ENCODE assay signal across 9 mouse cellular contexts in genomic region chr19:53369469-53370043, GRCm38 (mm10). TPM values are rescaled to one million over a fixed set of nuclear protein-coding genes. Genes with fewer than 3 reads are reported as not detected.
DNase-seq lines count a peak whose midpoint lies in the region; ATAC-seq lines count a peak whose summit lies in the region.
"Had no signal": no experiment of that assay in that cellular context is flagged by ENCODE, and none has a peak within 500 bp of the region (broad histone marks: within the 10 kb centered on the region; RNA-seq: fewer than 3 reads in every experiment).

No protein-coding gene starts in this region.

- peaks cover 32% of the 10 kb centered on the region for H3K36me3 ChIP-seq in hindbrain, embryonic 13.5 days

- H3K27ac ChIP-seq in hindbrain, embryonic 13.5 days: no peak overlapping the region

- peak; percentile 31; the same call in 1 of the 2 replicates for ATAC-seq in hindbrain, embryonic 13.5 days (ENCODE audit: low FRiP score)

- H3K4me1 ChIP-seq in hindbrain, embryonic 13.5 days (replicated peaks): peaks cover 29% of the 10 kb centered on the region

- H3K9ac ChIP-seq in hindbrain, embryonic 13.5 days: no peak overlapping the region

- no peaks in the 10 kb centered on the region for H3K9me3 ChIP-seq in hindbrain, embryonic 13.5 days

- no peaks in the 10 kb centered on the region for H3K27me3 ChIP-seq in hindbrain, embryonic 13.5 days

- no peak overlapping the region for H3K4me3 ChIP-seq in hindbrain, embryonic 13.5 days

- no peak overlapping the region for H3K4me2 ChIP-seq in hindbrain, embryonic 13.5 days

- 36% methylated on average over 14 of the region's 14 CpGs for WGBS in hindbrain, embryonic 13.5 days

- DNase-seq in ZHBTc4 (ENCODE audit: low read depth, low spot score): peak; percentile 90
- DNase-seq in cerebellum, postnatal 14 days: peak; percentile 93 to 95
- DNase-seq in frontal cortex, postnatal 25 days (ENCODE audit: low spot score in 2 of 2): peak; percentile 76 to 77
- DNase-seq in layer of hippocampus, postnatal 25 days (ENCODE audit: extremely low spot score in 1 of 2, low spot score in 1 of 2): peak; percentile 77 to 92
- DNase-seq in lung, postnatal 14 days: peak; percentile 89
- DNase-seq in retina, adult 2 months (ENCODE audit: low read depth, low spot score): peak; percentile 49
- peak; percentile 56 for DNase-seq in urinary bladder, postnatal 10 days (ENCODE audit: low spot score)

RNA-seq across cellular contexts. Expression of gene Gm10197, which starts 2.0 kb away (rescaled TPM):
- not detected in 2 replicates for polyA plus RNA-seq in hindbrain, embryonic 13.5 days (2015; fragmentation: Nextera tagmentation; extraction: Ambion mirVana)
- total RNA-seq in layer of hippocampus, postnatal 25 days (2021): not detected
- polyA plus RNA-seq: stomach, embryonic 14.5 days had no signal

RNA-seq across cellular contexts. Expression of gene Smndc1, which starts 20.8 kb away (rescaled TPM):
- 38.7 and 41.6 TPM in 2 replicates for polyA plus RNA-seq in hindbrain, embryonic 13.5 days (2015; fragmentation: Nextera tagmentation; extraction: Ambion mirVana)
- total RNA-seq in layer of hippocampus, postnatal 25 days (2021): 10 to 100 TPM; 36.9 to 39.7 TPM

RNA-seq across cellular contexts. Expression of gene Mxi1, which starts 59.2 kb away (rescaled TPM):
- 39.7 and 54.5 TPM in 2 replicates for polyA plus RNA-seq in hindbrain, embryonic 13.5 days (2015; fragmentation: Nextera tagmentation; extraction: Ambion mirVana)
- total RNA-seq in layer of hippocampus, postnatal 25 days (2021): 10 to 100 TPM; 57.7 to 68.2 TPM
